Mouse (Mus musculus) splenic B cell, adult 2 months (primary cell): ENCODE data around the gene Hivep3.
A peak's percentile ranks its signal among the peaks of the same experiment; 100 is the strongest.

Experiments
- DNase-seq: peaks from one replicate; pipeline ENCODE4 v3.0.0-alpha.2; 2011; ENCODE audit warnings: low read depth, low spot score
- H3K27me3 ChIP-seq: 2 replicates; pipeline ENCODE4 v1.6.1; 2012; ENCODE audit warnings: mild to moderate bottlenecking, low read length, moderate library complexity, mixed read lengths; ENCODE audit not compliant: control insufficient read depth, poor library complexity, insufficient read depth, severe bottlenecking
- H3K36me3 ChIP-seq: 2 replicates; pipeline ENCODE4 v1.6.1; 2012; ENCODE audit warnings: mild to moderate bottlenecking, low read length, moderate library complexity, mixed read lengths; ENCODE audit not compliant: control insufficient read depth, poor library complexity, insufficient read depth, severe bottlenecking

Hivep3 gene

GRCm38 (mm10) chr4:120089536-120089935 lies 356.0 kb downstream of the Hivep3 start:
- H3K27me3 ChIP-seq, result no peaks in the 10 kb centered on the region
- H3K36me3 ChIP-seq, result no peaks in the 10 kb centered on the region
- no peak for DNase-seq

GRCm38 (mm10) chr4:120091997-120092783 lies 358.6 kb downstream of the Hivep3 start:
- no peaks in the 10 kb centered on the region for H3K36me3 ChIP-seq
- H3K27me3 ChIP-seq, result no peaks in the 10 kb centered on the region
- no peak for DNase-seq

- Histone ChIP-seq H3K36me3 (peaks cover 5% of the 10 kb centered on the region; the same call in 1 of the 2 replicates), H3K27me3 (no peaks in the 10 kb centered on the region)
- DNase-seq, result no peak
These were observed 363.4 kb downstream of the Hivep3 start for GRCm38 (mm10) chr4:120096935-120097334.

- no peaks in the 10 kb centered on the region for H3K27me3 ChIP-seq
- H3K36me3 ChIP-seq, result peaks cover 5% of the 10 kb centered on the region; the same call in 1 of the 2 replicates
- no peak for DNase-seq
These were observed 367.6 kb downstream of the Hivep3 start for GRCm38 (mm10) chr4:120101186-120101585.

- no peaks in the 10 kb centered on the region for H3K36me3 ChIP-seq
- H3K27me3 ChIP-seq, result no peaks in the 10 kb centered on the region
- peak; percentile 82 for DNase-seq
These were observed 371.0 kb downstream of the Hivep3 start for GRCm38 (mm10) chr4:120104599-120104998.

GRCm38 (mm10) chr4:120106362-120106761 lies 372.8 kb downstream of the Hivep3 start:
- H3K36me3 ChIP-seq, result no peaks in the 10 kb centered on the region
- no peaks in the 10 kb centered on the region for H3K27me3 ChIP-seq

GRCm38 (mm10) chr4:120107787-120108186 lies 374.2 kb downstream of the Hivep3 start:
- Histone ChIP-seq H3K27me3 (no peaks in the 10 kb centered on the region), H3K36me3 (no peaks in the 10 kb centered on the region)
- DNase-seq, result no peak

More at GRCm38 (mm10) chr4:120106362-120106761, 372.8 kb downstream of the Hivep3 start:
- DNase-seq, result no peak

GRCm38 (mm10) chr4:120115516-120115915 lies 381.9 kb downstream of the Hivep3 start:
- Histone ChIP-seq H3K36me3 (no peaks in the 10 kb centered on the region; the same call in 1 of the 2 replicates), H3K27me3 (no peaks in the 10 kb centered on the region)

GRCm38 (mm10) chr4:120116312-120116711 lies 382.7 kb downstream of the Hivep3 start:
- H3K27me3 ChIP-seq, result no peaks in the 10 kb centered on the region
- H3K36me3 ChIP-seq, result no peaks in the 10 kb centered on the region; the same call in 1 of the 2 replicates
- DNase-seq, result peak; percentile 18

More at GRCm38 (mm10) chr4:120115516-120115915, 381.9 kb downstream of the Hivep3 start:
- DNase-seq, result no peak

GRCm38 (mm10) chr4:120120276-120120675 lies 386.7 kb downstream of the Hivep3 start:
- Histone ChIP-seq H3K27me3 (no peaks in the 10 kb centered on the region), H3K36me3 (no peaks in the 10 kb centered on the region; the same call in 1 of the 2 replicates)
- DNase-seq, result peak; percentile 62

- no peaks in the 10 kb centered on the region for H3K27me3 ChIP-seq
- no peaks in the 10 kb centered on the region; the same call in 1 of the 2 replicates for H3K36me3 ChIP-seq
- no peak for DNase-seq
These were observed 391.1 kb downstream of the Hivep3 start for GRCm38 (mm10) chr4:120124656-120125055.

GRCm38 (mm10) chr4:120126047-120126446 lies 392.5 kb downstream of the Hivep3 start:
- no peaks in the 10 kb centered on the region; the same call in 1 of the 2 replicates for H3K36me3 ChIP-seq
- H3K27me3 ChIP-seq, result no peaks in the 10 kb centered on the region
- no peak for DNase-seq

GRCm38 (mm10) chr4:120127333-120127732 lies 393.7 kb downstream of the Hivep3 start:
- H3K27me3 ChIP-seq, result no peaks in the 10 kb centered on the region
- peak; percentile 25 for DNase-seq
- H3K36me3 ChIP-seq, result no peaks in the 10 kb centered on the region; the same call in 1 of the 2 replicates

- no peak for DNase-seq
- Histone ChIP-seq H3K27me3 (no peaks in the 10 kb centered on the region), H3K36me3 (no peaks in the 10 kb centered on the region; the same call in 1 of the 2 replicates)
These were observed 394.4 kb downstream of the Hivep3 start for GRCm38 (mm10) chr4:120128033-120128432.

- no peaks in the 10 kb centered on the region for H3K36me3 ChIP-seq
- peak; percentile 67 for DNase-seq
- H3K27me3 ChIP-seq, result no peaks in the 10 kb centered on the region
These were observed 395.8 kb downstream of the Hivep3 start for GRCm38 (mm10) chr4:120129233-120129885.
